Mouse (Mus musculus) cerebellum, adult 18-20 months (tissue): ENCODE data around the gene Papss1.

Experiments
- DNase-seq, 2 experiments: peaks; one replicate each; pipeline ENCODE4 v3.0.0; 2021

Gene Papss1

GRCm38 (mm10) chr3:131637664-131638063 is 73.1 kb downstream of the Papss1 start:
- DNase-seq: no peak

- peak; percentile 57 to 62 for DNase-seq
Observed at GRCm38 (mm10) chr3:131638216-131638615, 73.6 kb downstream of the Papss1 start.

GRCm38 (mm10) chr3:131642681-131643292 is 78.2 kb downstream of the Papss1 start:
- peak in 1 of 2 experiments; percentile 16 for DNase-seq

- DNase-seq: no peak
Observed at GRCm38 (mm10) chr3:131645203-131645602, 80.6 kb downstream of the Papss1 start.

GRCm38 (mm10) chr3:131654366-131654765 is 89.8 kb downstream of the Papss1 start:
- DNase-seq: no peak

- no peak for DNase-seq
Observed at GRCm38 (mm10) chr3:131656032-131656431, 91.5 kb downstream of the Papss1 start.

GRCm38 (mm10) chr3:131660126-131660525 is 95.6 kb downstream of the Papss1 start:
- DNase-seq: no peak

- no peak for DNase-seq
Observed at GRCm38 (mm10) chr3:131660629-131661028, 96.1 kb downstream of the Papss1 start.

GRCm38 (mm10) chr3:131662589-131663148 is 98.1 kb downstream of the Papss1 start:
- no peak for DNase-seq

- no peak for DNase-seq
Observed at GRCm38 (mm10) chr3:131669910-131670309, 105.3 kb downstream of the Papss1 start.

GRCm38 (mm10) chr3:131686106-131686505 is 121.5 kb downstream of the Papss1 start:
- DNase-seq: no peak

GRCm38 (mm10) chr3:131689949-131690348 is 125.4 kb downstream of the Papss1 start:
- DNase-seq: no peak

GRCm38 (mm10) chr3:131690543-131690942 is 126.0 kb downstream of the Papss1 start:
- no peak for DNase-seq

- no peak for DNase-seq
Observed at GRCm38 (mm10) chr3:131691202-131691601, 126.6 kb downstream of the Papss1 start.
